Mouse (Mus musculus) cerebellum, adult 2 months (tissue): ENCODE results near the gene Slc12a8. TPM values are rescaled to one million over a fixed set of nuclear protein-coding genes. Genes with fewer than 3 reads are reported as not detected.

Experiments
- DNase-seq, 2 experiments: peaks; one replicate each; pipeline ENCODE4 v3.0.0; 2021
- H3K27ac ChIP-seq: fragments of 200-500 bp; 2 replicates; pipeline ENCODE4 v1.5.1; 2012; ENCODE audit warnings: low read length, control low read depth, inconsistent platforms; ENCODE audit not compliant: insufficient read depth
- H3K27me3 ChIP-seq: fragments of 200-500 bp; 2 replicates; pipeline ENCODE4 v1.6.1; 2012; ENCODE audit warnings: inconsistent platforms, mild to moderate bottlenecking, low read length, moderate library complexity; ENCODE audit not compliant: control insufficient read depth, insufficient read depth
- H3K4me1 ChIP-seq: fragments of 200-500 bp; 2 replicates; pipeline ENCODE4 v1.6.1; 2011; ENCODE audit warnings: low read length; ENCODE audit not compliant: control insufficient read depth, insufficient read depth
- H3K4me3 ChIP-seq: fragments of 200-500 bp; replicated peaks from 2 replicates; pipeline ENCODE3; 2011; ENCODE audit warnings: mild to moderate bottlenecking, low read depth, low read length, control low read depth; ENCODE audit not compliant: insufficient read depth
- CTCF ChIP-seq: fragments of 200-500 bp; IDR thresholded peaks from 2 replicates; pipeline ENCODE4 v1.5.1; 2011; ENCODE audit warnings: low read depth, mild to moderate bottlenecking, control low read depth, low read length, moderate library complexity, borderline replicate concordance; ENCODE audit not compliant: insufficient read depth
- POLR2A ChIP-seq: fragments of 200-500 bp; IDR thresholded peaks from 2 replicates; pipeline ENCODE4 v1.6.1; 2011; ENCODE audit warnings: low read length, control low read depth, borderline replicate concordance; ENCODE audit not compliant: insufficient read depth
- WGBS: fragments of 180-500 bp; shearing (Covaris S2); methylation state at CpG from one replicate; pipeline ENCODE4 v1.1.7; 2018; 5-methylcytosine and 5-hydroxymethylcytosine counted together
- polyA plus RNA-seq: library from polyadenylated mRNA; depleted of rRNA; stranded (reverse); fragments of >200 nt; gene quantifications from 2 replicates; pipeline ENCODE4 v1.2.3, GENCODE M21; 2012; rRNA removed

Slc12a8 gene
- 4.9 and 5.6 TPM in 2 replicates for polyA plus RNA-seq

DNA sequence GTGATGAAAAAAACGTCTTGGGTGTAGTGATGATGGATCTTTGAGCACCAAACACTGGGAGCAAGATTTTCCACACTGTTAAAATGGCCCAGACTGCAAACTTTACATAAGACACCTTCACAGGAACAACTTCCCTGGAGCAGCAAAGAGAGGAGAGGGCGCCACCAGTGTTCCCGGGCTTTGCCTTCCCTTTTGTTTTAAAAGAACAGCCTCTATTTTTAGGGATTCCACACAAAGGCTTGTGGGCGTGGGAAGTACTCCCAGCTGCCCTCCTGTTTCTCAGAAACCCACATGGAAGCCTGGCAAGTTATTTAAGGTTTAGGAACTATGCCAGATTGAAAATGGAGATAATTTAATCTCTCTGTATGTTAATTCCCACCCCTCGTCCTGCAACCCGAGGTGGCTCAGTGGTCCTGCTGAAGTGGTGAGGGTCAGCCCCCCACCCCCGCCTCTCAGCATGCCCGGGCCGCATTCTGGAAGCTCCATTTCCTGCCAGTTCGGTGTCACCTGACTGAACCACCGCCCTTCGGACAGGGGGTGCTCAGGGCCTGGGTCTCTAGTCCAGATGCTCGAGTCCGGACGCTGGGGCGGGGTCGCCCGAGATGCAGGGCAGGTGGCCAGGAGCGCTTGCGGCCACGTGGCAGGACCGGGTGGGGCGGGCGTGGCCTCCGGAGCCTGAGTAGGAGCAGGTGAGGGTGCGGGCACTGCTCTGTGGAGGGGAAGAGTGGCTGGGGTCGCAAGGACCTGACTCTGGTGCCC lies at the start of gene Slc12a8:
Gene Slc12a8, plus strand, starts transcription at position 522 of the 759 bp plus-strand sequence.
- 3% methylated on average over 27 of the region's 27 CpGs for WGBS
- Histone ChIP-seq H3K4me3 (peak within 1 kb of the TSS; percentile 55), H3K27ac (no peak within 1 kb of the TSS; the same call in 1 of the 2 replicates), H3K4me1 (peaks cover 21% of the 10 kb centered on the region; the same call in 1 of the 2 replicates), H3K27me3 (no peaks in the 10 kb centered on the region)
- TF ChIP-seq CTCF = no peak
- no peak for TF ChIP-seq POLR2A
- DNase-seq = peak; percentile 30 to 45

DNA sequence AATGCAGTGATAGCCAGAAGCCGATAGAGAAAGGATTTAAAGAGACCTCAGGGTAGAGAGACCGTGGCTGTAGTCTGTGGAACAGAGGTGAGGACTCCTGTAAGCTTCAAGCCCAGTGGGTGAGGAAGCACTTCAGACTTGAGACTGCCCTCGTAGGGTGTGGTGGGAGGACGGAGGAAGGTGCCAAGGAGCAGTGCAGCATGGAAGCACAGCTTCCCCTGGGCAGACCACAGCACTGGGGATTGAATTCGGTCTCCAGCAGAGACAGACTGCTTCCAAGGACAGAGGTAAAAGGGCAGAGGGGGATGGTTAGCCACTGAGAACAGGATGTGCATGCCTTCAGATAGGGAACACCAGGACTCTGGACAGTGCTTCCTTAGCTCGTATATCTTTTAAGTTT lies 49.7 kb upstream of the Slc12a8 start:
- 31% methylated on average over 6 of the region's 6 CpGs for WGBS
- DNase-seq = no peak
- H3K27me3 ChIP-seq = no peaks in the 10 kb centered on the region
- H3K27ac ChIP-seq = no peak overlapping the region
- TF ChIP-seq CTCF = no peak
- TF ChIP-seq POLR2A = no peak
- no peak overlapping the region for H3K4me3 ChIP-seq
- no peaks in the 10 kb centered on the region for H3K4me1 ChIP-seq

DNA sequence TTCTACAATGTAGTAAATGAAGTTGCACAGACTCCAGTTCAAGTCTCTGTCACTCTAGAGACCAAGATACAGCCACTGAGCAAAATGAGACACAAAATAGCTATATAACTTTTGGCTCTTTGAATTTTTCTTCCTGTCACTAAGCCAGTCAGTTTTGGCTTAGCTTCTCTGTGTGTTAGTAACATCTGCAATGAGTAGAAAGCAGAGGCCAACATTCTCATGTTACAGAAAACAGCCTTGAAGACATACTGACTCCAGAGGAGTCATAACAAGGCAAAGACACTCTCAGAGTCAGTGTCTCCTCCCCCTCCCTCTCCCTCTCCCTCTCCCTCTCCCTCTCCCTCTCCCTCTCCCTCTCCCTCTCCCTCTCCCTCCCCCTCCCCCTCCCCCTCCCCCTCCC lies 47.2 kb upstream of the Slc12a8 start:
- no peak for DNase-seq

DNA sequence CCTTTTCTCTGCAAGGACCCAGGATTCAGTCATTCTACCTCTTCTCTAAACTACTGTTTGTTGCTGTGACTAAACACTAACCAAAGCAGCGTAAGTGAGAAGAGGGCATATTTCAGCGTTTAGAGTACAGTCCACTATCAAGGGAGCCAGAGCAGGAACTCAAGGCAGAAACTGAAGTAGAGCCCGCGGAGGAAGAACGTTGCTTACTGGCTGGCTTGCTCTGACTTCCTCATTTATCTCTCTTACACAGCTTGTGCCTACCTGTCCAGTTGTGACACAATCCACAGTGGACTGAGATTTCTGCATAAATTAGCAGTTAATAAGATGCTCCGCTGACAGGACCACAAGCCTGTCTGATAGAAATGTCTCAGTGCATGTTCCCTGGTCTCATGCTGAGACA lies 42.7 kb upstream of the Slc12a8 start:
- no peaks in the 10 kb centered on the region for H3K4me1 ChIP-seq
- no peak overlapping the region for H3K4me3 ChIP-seq
- WGBS = 95% methylated on average over 6 of the region's 6 CpGs
- H3K27me3 ChIP-seq = no peaks in the 10 kb centered on the region
- TF ChIP-seq CTCF = no peak
- TF ChIP-seq POLR2A = no peak
- DNase-seq = no peak
- H3K27ac ChIP-seq = no peak overlapping the region

More for the DNA sequence above, 47.2 kb upstream of the Slc12a8 start:
- no peak overlapping the region for H3K4me3 ChIP-seq
- H3K4me1 ChIP-seq = no peaks in the 10 kb centered on the region
- no peaks in the 10 kb centered on the region for H3K27me3 ChIP-seq
- no peak for TF ChIP-seq POLR2A
- no peak for TF ChIP-seq CTCF
- no peak overlapping the region for H3K27ac ChIP-seq

DNA sequence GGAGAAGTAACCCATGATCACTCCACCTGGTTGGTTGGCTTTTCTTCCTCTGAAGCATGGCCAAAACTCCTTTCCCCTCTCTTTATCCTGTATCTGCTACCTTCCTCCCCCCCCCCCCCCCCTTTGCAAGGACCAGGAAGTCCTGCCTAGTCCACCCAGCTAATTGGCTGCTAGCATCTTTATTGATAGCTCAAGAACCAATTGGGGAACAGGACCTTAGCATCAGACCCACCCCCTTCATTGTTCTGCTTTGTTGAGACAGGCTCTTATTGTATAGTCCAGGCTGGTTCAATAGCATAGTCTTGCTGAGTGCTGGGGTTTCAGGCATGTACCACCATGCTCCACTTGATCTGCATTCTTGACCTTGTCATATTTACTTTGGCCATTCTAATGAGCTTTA lies 37.2 kb upstream of the Slc12a8 start:
- Histone ChIP-seq H3K27me3 (no peaks in the 10 kb centered on the region), H3K4me3 (no peak overlapping the region), H3K27ac (no peak overlapping the region), H3K4me1 (no peaks in the 10 kb centered on the region)
- DNase-seq = no peak
- TF ChIP-seq CTCF (no peak), POLR2A (no peak)

DNA sequence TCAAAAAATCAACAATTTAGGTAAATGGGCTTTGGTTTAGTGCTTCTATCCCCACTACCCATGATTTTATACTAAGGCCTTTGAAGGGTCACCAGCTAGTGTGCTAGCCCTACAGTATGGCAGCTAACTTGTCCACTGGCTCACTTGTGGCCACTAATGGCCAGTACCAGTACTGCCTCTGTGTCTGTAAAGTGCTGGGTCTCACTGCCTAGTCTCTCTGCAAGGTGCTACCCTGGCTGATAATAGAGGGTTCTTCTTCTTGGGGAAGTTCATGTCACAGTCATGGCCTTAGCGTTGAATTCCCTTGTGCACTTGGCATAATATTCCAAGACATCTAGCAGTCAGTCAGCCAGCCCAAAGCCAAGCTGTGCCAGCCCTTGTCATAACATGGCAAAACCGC lies 36.0 kb upstream of the Slc12a8 start:
- 70% methylated on average over 2 of the region's 2 CpGs for WGBS
- H3K4me3 ChIP-seq = no peak overlapping the region
- DNase-seq = peak; percentile 26 to 32
- H3K27me3 ChIP-seq = no peaks in the 10 kb centered on the region
- H3K27ac ChIP-seq = no peak overlapping the region
- TF ChIP-seq CTCF (peak; percentile 57), POLR2A (no peak)
- H3K4me1 ChIP-seq = no peaks in the 10 kb centered on the region

DNA sequence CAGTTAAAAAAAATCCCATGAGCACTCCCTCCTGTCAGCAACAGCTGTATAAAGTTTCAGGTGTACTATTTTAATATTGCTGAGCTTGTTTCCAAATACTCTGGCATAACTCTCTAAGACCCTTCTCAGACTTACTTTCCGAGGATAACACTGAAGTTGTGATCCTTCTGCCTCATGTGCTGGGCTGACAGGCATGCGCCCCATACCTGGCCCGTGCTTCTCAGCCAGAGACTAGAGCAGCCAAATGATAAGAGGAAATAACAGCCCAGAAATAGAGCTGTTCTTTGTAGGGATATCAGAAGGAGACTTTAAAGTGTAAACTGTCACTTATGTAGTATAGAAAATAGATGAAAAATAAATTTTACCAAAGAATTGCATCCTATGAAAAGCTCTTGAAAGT lies 34.8 kb upstream of the Slc12a8 start:
- H3K27ac ChIP-seq = no peak overlapping the region
- H3K27me3 ChIP-seq = no peaks in the 10 kb centered on the region
- H3K4me1 ChIP-seq = no peaks in the 10 kb centered on the region
- no peak for DNase-seq
- 93% methylated on average over 3 of the region's 3 CpGs for WGBS
- TF ChIP-seq POLR2A (no peak), CTCF (no peak)
- no peak overlapping the region for H3K4me3 ChIP-seq

DNA sequence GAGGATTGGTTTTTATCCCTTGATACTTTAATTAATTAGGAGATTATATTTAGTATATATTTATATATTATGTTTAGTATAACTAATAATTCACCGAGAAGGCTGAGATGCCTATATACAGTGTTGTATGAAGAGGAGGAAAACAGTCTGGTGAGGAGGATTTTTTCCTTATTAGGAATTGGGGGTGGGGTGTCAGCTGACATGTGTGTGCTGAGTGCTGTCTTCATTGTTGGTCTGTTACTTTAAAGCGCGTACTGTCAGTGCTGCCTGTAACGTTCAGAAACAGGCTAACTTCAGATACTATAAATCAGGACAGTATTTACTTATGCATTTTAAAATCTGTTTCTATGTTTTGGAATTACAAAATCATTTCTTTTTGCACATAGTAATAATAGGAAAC lies 29.4 kb upstream of the Slc12a8 start:
- no peak for TF ChIP-seq CTCF
- no peak for TF ChIP-seq POLR2A
- WGBS = 92% methylated on average over 4 of the region's 4 CpGs

DNA sequence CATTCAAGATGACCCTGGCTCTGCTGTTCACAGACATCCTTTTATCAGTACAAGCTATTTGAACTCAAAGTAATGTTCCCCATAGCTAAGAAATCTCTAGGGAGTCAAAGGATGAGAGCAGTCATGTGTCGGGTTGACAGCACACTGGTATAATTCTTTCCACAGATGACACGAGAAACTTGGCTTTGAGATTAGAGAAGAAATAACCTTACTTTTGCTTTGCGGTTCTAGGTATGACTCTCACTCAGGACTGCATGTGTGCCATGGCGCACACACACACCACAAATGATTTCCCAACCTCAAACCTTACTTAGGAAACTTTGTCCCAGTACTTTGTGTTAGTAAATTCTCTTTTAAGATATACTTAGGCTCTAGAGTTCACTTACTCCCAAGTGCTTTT lies 22.8 kb upstream of the Slc12a8 start:
- H3K4me3 ChIP-seq = no peak overlapping the region
- 84% methylated on average over 4 of the region's 4 CpGs for WGBS
- H3K27me3 ChIP-seq = no peaks in the 10 kb centered on the region
- TF ChIP-seq CTCF (no peak), POLR2A (no peak)
- no peak for DNase-seq
- no peaks in the 10 kb centered on the region for H3K4me1 ChIP-seq
- no peak overlapping the region for H3K27ac ChIP-seq

More for the DNA sequence above, 29.4 kb upstream of the Slc12a8 start:
- Histone ChIP-seq H3K4me1 (no peaks in the 10 kb centered on the region), H3K27ac (no peak overlapping the region), H3K4me3 (no peak overlapping the region), H3K27me3 (no peaks in the 10 kb centered on the region)
- no peak for DNase-seq
